Mouse (Mus musculus) cerebellum, adult 2 months (tissue): Measurements from ENCODE around the gene Cox4i2. TPM values are rescaled to one million over a fixed set of nuclear protein-coding genes. Genes with fewer than 3 reads are reported as not detected.

Experiments used
- DNase-seq, 2 experiments: peaks; one replicate each; pipeline ENCODE4 v3.0.0; 2021
- H3K27ac ChIP-seq: fragments of 200-500 bp; 2 replicates; pipeline ENCODE4 v1.5.1; 2012; ENCODE audit warnings: low read length, control low read depth, inconsistent platforms; ENCODE audit not compliant: insufficient read depth
- H3K27me3 ChIP-seq: fragments of 200-500 bp; 2 replicates; pipeline ENCODE4 v1.6.1; 2012; ENCODE audit warnings: inconsistent platforms, mild to moderate bottlenecking, low read length, moderate library complexity; ENCODE audit not compliant: control insufficient read depth, insufficient read depth
- H3K4me1 ChIP-seq: fragments of 200-500 bp; 2 replicates; pipeline ENCODE4 v1.6.1; 2011; ENCODE audit warnings: low read length; ENCODE audit not compliant: control insufficient read depth, insufficient read depth
- H3K4me3 ChIP-seq: fragments of 200-500 bp; replicated peaks from 2 replicates; pipeline ENCODE3; 2011; ENCODE audit warnings: mild to moderate bottlenecking, low read depth, low read length, control low read depth; ENCODE audit not compliant: insufficient read depth
- CTCF ChIP-seq: fragments of 200-500 bp; IDR thresholded peaks from 2 replicates; pipeline ENCODE4 v1.5.1; 2011; ENCODE audit warnings: low read depth, mild to moderate bottlenecking, control low read depth, low read length, moderate library complexity, borderline replicate concordance; ENCODE audit not compliant: insufficient read depth
- POLR2A ChIP-seq: fragments of 200-500 bp; IDR thresholded peaks from 2 replicates; pipeline ENCODE4 v1.6.1; 2011; ENCODE audit warnings: low read length, control low read depth, borderline replicate concordance; ENCODE audit not compliant: insufficient read depth
- WGBS: fragments of 180-500 bp; shearing (Covaris S2); methylation state at CpG from one replicate; pipeline ENCODE4 v1.1.7; 2018; 5-methylcytosine and 5-hydroxymethylcytosine counted together
- polyA plus RNA-seq: library from polyadenylated mRNA; depleted of rRNA; stranded (reverse); fragments of >200 nt; gene quantifications from 2 replicates; pipeline ENCODE4 v1.2.3, GENCODE M21; 2012

The Cox4i2 gene
- polyA plus RNA-seq, 1 experiment, result 9.2 TPM

GRCm38 (mm10) chr2:152717652-152718051 lies 36.3 kb upstream of the Cox4i2 start:
- no peak overlapping the region for H3K4me3 ChIP-seq
- no peak for DNase-seq
- TF ChIP-seq CTCF, result no peak
- TF ChIP-seq POLR2A, result no peak
- WGBS, result 54% methylated on average over 11 of the region's 11 CpGs
- H3K27ac ChIP-seq, result no peak overlapping the region
- H3K4me1 ChIP-seq, result peaks cover 3% of the 10 kb centered on the region
- H3K27me3 ChIP-seq, result no peaks in the 10 kb centered on the region; the same call in 1 of the 2 replicates

GRCm38 (mm10) chr2:152718076-152718475 lies 35.9 kb upstream of the Cox4i2 start:
- 53% methylated on average over 6 of the region's 6 CpGs for WGBS
- H3K27me3 ChIP-seq, result no peaks in the 10 kb centered on the region; the same call in 1 of the 2 replicates
- H3K27ac ChIP-seq, result no peak overlapping the region
- H3K4me1 ChIP-seq, result peaks cover 3% of the 10 kb centered on the region
- no peak for DNase-seq
- H3K4me3 ChIP-seq, result no peak overlapping the region
- TF ChIP-seq POLR2A (no peak), CTCF (no peak)

GRCm38 (mm10) chr2:152723651-152724331 lies 30.2 kb upstream of the Cox4i2 start:
- Histone ChIP-seq H3K27me3 (0 out of 2 replicates have a peak, but pooled peaks cover 1% of the 10 kb centered on the region), H3K4me1 (no peaks in the 10 kb centered on the region; the same call in 1 of the 2 replicates), H3K4me3 (no peak overlapping the region), H3K27ac (no peak overlapping the region; the same call in 1 of the 2 replicates)
- TF ChIP-seq POLR2A (no peak), CTCF (no peak)
- 16% methylated on average over 37 of the region's 37 CpGs for WGBS
- no peak for DNase-seq

GRCm38 (mm10) chr2:152724332-152724723 lies 29.6 kb upstream of the Cox4i2 start:
- no peak overlapping the region for H3K4me3 ChIP-seq
- H3K27ac ChIP-seq, result no peak overlapping the region; the same call in 1 of the 2 replicates
- H3K4me1 ChIP-seq, result peaks cover under 1% of the 10 kb centered on the region; the same call in 1 of the 2 replicates
- WGBS, result 92% methylated on average over 3 of the region's 3 CpGs
- DNase-seq, result no peak
- 0 out of 2 replicates have a peak, but pooled peaks cover 1% of the 10 kb centered on the region for H3K27me3 ChIP-seq
- TF ChIP-seq POLR2A (no peak), CTCF (no peak)

GRCm38 (mm10) chr2:152725178-152725750 lies 28.7 kb upstream of the Cox4i2 start:
- Histone ChIP-seq H3K27me3 (0 out of 2 replicates have a peak, but pooled peaks cover 1% of the 10 kb centered on the region), H3K4me1 (peaks cover 6% of the 10 kb centered on the region; the same call in 1 of the 2 replicates), H3K4me3 (no peak overlapping the region), H3K27ac (no peak overlapping the region)
- TF ChIP-seq POLR2A (no peak), CTCF (no peak)
- DNase-seq, result no peak
- WGBS, result 82% methylated on average over 15 of the region's 15 CpGs

- DNase-seq, result no peak
- WGBS, result 91% methylated on average over 6 of the region's 6 CpGs
- H3K27ac ChIP-seq, result no peak overlapping the region
- H3K27me3 ChIP-seq, result 0 out of 2 replicates have a peak, but pooled peaks cover 1% of the 10 kb centered on the region
- no peak for TF ChIP-seq CTCF
- no peak for TF ChIP-seq POLR2A
- no peak overlapping the region for H3K4me3 ChIP-seq
- peaks cover 6% of the 10 kb centered on the region; the same call in 1 of the 2 replicates for H3K4me1 ChIP-seq
Observed at GRCm38 (mm10) chr2:152726213-152726612, 27.8 kb upstream of the Cox4i2 start.

GRCm38 (mm10) chr2:152726751-152727335 lies 27.1 kb upstream of the Cox4i2 start:
- H3K4me3 ChIP-seq, result no peak overlapping the region
- no peak for DNase-seq
- TF ChIP-seq CTCF (no peak), POLR2A (no peak)
- 85% methylated on average over 6 of the region's 6 CpGs for WGBS
- H3K27ac ChIP-seq, result no peak overlapping the region
- peaks cover 6% of the 10 kb centered on the region; the same call in 1 of the 2 replicates for H3K4me1 ChIP-seq
- 0 out of 2 replicates have a peak, but pooled peaks cover 1% of the 10 kb centered on the region for H3K27me3 ChIP-seq
